Mouse (Mus musculus): ENCODE measurements around the gene 5730522E02Rik. TPM values are rescaled to one million over a fixed set of nuclear protein-coding genes. Genes with fewer than 3 reads are reported as not detected.
"Not testable (repeated sequence)": the region's sequence is repeated elsewhere in the genome, so short reads cannot be mapped to it uniquely, and the experiment has no call there.

The 5730522E02Rik gene
- total RNA-seq (2021) = not detected

GRCm38 (mm10) chr11:26210582-26211180 is at the start of gene 5730522E02Rik:
Gene 5730522E02Rik (minus strand): TSS chr11:26210763.
- intact Hi-C loops (cut with DNase I) = no loop called here
- DNase-seq = peak; percentile 3 to 4

GRCm38 (mm10) chr11:26236540-26236939 is 26.0 kb upstream of the 5730522E02Rik start:
- intact Hi-C loops (cut with DNase I) = no loop called here
- DNase-seq = no peak

- intact Hi-C loops (cut with DNase I) = no loop called here
Measured at GRCm38 (mm10) chr11:26229895-26230294, 19.3 kb upstream of the 5730522E02Rik start.

DNA sequence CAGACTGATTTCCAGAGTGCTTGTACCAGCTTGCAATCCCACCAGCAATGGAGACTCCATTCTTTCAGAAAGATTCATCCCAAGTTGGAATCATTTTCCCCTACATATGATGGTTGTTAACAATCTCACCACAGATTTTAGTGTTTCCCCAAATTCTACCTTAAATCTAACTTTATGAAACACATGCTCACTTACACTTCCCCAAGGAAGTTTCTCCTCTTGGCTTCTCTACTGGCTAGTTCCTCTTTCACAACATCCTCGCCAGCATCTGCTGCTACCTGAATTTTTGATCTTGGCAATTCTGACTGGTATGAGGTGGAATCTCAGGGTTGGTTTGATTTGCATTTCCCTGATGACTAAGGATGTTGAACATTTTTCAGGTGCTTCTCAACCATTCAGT is 3.1 kb upstream of the 5730522E02Rik start:
- intact Hi-C loops (cut with DNase I); DNase-seq: not testable (repeated sequence)

More at GRCm38 (mm10) chr11:26229895-26230294, 19.3 kb upstream of the 5730522E02Rik start:
- DNase-seq = no peak

DNA sequence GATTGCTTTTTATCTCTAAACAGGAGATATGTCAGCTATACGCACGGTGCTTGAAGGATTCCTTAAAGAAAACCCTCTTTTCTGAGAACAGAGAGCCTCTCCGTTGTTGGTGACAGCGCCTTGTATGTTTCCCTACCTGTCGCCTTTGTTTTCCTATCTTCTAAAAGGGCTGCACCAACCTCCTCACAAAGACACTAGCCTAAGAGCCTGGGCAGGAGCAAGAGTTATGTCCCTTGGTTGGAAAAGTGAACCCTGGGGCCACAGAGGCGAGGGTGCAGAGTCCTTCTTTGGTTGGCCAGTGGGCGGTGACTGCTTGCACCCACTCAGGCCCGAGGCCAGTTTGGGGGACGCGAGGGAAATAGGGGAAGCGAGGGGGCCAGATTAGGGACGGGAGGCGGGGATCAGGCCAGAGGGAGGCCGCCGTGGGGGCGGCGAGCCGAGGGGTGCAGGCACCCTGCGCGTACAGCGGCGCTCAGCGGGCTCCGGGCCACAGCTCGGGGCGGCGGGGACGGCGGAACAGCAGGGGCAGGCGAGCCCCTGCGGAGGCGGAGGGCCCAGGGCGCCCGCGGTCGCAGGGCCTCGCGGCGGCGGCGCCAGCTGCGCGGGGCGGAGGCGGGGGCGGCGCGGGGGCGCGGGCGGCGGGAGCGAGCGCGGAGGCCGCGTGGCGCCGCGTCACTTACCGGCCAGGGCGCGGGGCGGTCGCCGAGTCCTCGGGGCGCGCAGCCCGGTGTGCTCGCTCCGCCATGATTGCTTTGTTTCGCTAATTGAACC is 567 bp downstream of the 5730522E02Rik start:
- DNase-seq = peak; percentile 42 to 62
- intact Hi-C loops (cut with DNase I) = loop anchor here (10.0 kb wide), 1 partner anchor 285 kb away; no protein-coding TSS in a partner anchor

DNA sequence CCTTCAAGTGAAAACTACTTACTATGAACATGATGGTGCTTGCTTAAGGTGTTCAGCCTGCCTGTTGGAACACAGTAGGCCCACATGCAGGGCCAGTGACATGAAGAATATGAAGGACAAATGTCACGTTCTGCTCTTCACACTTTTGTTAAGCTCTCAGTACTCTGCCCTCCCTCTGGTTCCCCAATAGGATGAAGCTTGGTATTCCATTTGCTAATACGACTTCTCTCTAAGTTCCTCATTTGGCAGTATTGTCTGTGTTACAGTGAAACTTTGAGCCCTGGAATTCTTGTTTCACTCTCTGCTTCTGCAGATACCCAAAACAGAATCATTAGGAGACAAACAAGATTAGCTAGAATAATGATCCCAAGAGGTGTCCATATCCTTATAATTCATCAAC is 7.1 kb downstream of the 5730522E02Rik start:
- DNase-seq = no peak
- intact Hi-C loops (cut with DNase I) = loop anchor here (10.0 kb wide), 1 partner anchor 291 kb away; no protein-coding TSS in a partner anchor

DNA sequence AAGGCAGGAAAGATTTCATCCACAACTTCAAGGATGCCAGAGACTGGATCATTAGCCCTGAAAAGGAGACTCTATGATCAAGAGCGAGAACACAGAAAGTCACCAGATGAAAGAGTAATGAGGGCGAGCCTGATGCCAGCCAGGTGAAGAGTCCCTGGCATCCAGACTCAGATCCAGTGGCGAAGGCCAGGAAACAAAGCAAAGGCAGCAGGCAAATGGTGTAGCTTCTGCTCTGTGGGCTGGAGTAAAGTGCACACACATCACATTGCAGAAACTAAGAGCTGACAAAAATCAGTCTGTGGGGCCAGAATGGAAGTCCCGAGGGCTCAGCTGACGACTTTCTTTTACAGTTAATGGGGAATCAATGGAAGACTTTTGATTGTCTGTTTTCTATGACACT is 7.7 kb downstream of the 5730522E02Rik start:
- intact Hi-C loops (cut with DNase I) = loop anchor here (10.0 kb wide), 1 partner anchor 292 kb away; no protein-coding TSS in a partner anchor
- no peak for DNase-seq

DNA sequence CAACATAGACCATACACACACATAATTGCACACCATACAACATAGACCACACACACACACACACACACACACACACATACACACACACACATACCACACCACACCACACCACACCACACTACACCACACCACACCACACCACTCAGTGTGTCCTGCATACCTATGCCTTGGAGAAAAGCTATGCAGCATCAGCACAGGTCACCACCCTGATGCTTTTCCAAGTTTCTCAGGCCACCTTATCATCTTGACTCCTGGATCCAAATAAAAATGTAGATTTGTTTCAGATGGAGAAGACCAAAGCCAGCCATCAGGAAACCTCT is 8.8 kb downstream of the 5730522E02Rik start:
- intact Hi-C loops (cut with DNase I) = loop anchor here (10.0 kb wide), 1 partner anchor 293 kb away; no protein-coding TSS in a partner anchor
- DNase-seq = no peak

- intact Hi-C loops (cut with DNase I) = loop anchor here (10.0 kb wide), 1 partner anchor 294 kb away; no protein-coding TSS in a partner anchor
- DNase-seq = peak; percentile 29
Measured at GRCm38 (mm10) chr11:26200970-26201777, 9.4 kb downstream of the 5730522E02Rik start.

GRCm38 (mm10) chr11:26195468-26195867 is 15.1 kb downstream of the 5730522E02Rik start:
- DNase-seq = no peak
- intact Hi-C loops (cut with DNase I) = no loop called here

GRCm38 (mm10) chr11:26187231-26187967 is 23.2 kb downstream of the 5730522E02Rik start:
- no peak for DNase-seq

DNA sequence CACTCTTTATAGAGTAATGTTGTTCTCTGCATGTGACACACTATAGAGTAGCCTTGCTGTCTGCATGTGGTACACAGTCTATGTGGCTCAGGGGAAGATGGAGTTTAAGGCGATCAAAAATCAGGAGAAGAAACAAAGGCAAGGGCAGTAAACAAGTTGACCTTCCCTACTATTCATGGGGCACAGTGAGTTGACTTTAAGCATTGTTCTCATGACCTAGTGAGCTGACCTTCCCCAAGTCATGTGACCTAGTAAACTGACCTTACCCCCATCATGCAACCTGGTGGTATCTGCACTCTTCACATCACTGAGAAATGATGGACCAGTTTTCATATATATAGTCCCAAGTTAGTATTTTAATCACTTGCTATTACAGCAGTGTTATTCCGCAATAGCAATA is 40.0 kb downstream of the 5730522E02Rik start:
- intact Hi-C loops (cut with DNase I) = no loop called here

More at GRCm38 (mm10) chr11:26187231-26187967, 23.2 kb downstream of the 5730522E02Rik start:
- intact Hi-C loops (cut with DNase I) = no loop called here

GRCm38 (mm10) chr11:26167609-26167971 is 43.0 kb downstream of the 5730522E02Rik start:
- intact Hi-C loops (cut with DNase I) = no loop called here
- no peak for DNase-seq

More for the DNA sequence above, 40.0 kb downstream of the 5730522E02Rik start:
- no peak for DNase-seq

GRCm38 (mm10) chr11:26166966-26167608 is 43.5 kb downstream of the 5730522E02Rik start:
- intact Hi-C loops (cut with DNase I) = no loop called here
- no peak for DNase-seq

GRCm38 (mm10) chr11:26164651-26165259 is 45.8 kb downstream of the 5730522E02Rik start:
- no peak for DNase-seq
- intact Hi-C loops (cut with DNase I) = no loop called here

- intact Hi-C loops (cut with DNase I) = no loop called here
Measured at GRCm38 (mm10) chr11:26161354-26161753, 49.2 kb downstream of the 5730522E02Rik start.

DNA sequence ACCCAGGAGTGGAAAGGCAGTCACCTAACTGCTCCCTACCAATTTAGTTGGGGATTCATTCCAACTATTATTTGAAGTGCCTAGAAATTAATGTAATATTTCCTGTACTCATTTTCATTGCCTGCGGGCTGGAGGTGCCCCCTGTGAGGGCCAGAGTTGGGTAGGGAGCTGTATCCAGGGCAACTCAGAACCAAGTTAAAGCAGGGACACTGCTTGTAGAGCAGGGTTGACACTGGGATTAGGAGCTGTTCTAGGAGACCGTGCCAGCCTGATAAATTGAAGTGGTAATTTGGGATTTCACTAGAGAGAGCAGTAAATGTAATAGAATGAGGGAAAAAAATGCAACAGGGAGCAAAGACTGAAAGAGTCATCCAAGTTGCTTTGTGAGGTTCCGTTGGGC is 51.5 kb downstream of the 5730522E02Rik start:
- DNase-seq = no peak
- intact Hi-C loops (cut with DNase I) = no loop called here

More at GRCm38 (mm10) chr11:26161354-26161753, 49.2 kb downstream of the 5730522E02Rik start:
- no peak for DNase-seq

DNA sequence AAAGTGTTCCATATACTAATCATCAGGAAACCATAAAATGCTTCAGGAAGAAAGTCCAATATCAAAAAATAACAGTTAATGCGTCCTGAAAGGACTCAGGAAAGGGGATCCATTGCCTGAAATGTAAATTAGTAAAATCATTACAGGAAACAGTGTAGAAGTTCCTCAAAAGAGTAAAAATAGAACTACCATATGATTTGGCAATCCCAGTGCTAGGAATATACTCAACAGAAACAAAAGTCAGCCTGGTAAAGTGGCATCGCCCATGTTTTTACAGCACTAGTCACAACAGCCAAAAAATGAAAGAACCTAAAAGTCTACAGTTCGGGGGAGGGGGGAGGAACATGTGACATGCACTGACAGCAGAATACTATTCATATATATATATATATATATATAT is 70.5 kb downstream of the 5730522E02Rik start:
- intact Hi-C loops (cut with DNase I) = no loop called here

GRCm38 (mm10) chr11:26138013-26138412 is 72.5 kb downstream of the 5730522E02Rik start:
- intact Hi-C loops (cut with DNase I) = no loop called here
- no peak for DNase-seq

More for the DNA sequence above, 70.5 kb downstream of the 5730522E02Rik start:
- no peak for DNase-seq

Measured in heart, postnatal 36 days (tissue).